Comparison of ENCODE assay signal across 22 mouse cellular contexts in genomic region chr14:28870382-28870781, GRCm38 (mm10).
DNase-seq lines count a peak whose midpoint lies in the region; ATAC-seq and TF ChIP-seq lines count a peak whose summit lies in the region.
"Had no signal": no experiment of that assay in that cellular context is flagged by ENCODE, and none has a peak within 500 bp of the region (broad histone marks: within the 10 kb centered on the region; RNA-seq: fewer than 3 reads in every experiment).

No protein-coding gene starts in this region.

- WGBS in hindbrain, embryonic 10.5 days, result 86% methylated on average over 5 of the region's 5 CpGs
- 74% methylated on average over 5 of the region's 5 CpGs for WGBS in hindbrain, postnatal 0 days
- WGBS in hindbrain, embryonic 12.5 days, result 78% methylated on average over 5 of the region's 5 CpGs
- WGBS in hindbrain, embryonic 14.5 days, result 65% methylated on average over 5 of the region's 5 CpGs
- WGBS in neural tube, embryonic 13.5 days, result 68% methylated on average over 5 of the region's 5 CpGs
- WGBS in neural tube, embryonic 15.5 days, result 63% methylated on average over 5 of the region's 5 CpGs

- DNase-seq in hindbrain, embryonic 10.5 days (ENCODE audit: low spot score), result peak; percentile 4
- no peak for DNase-seq in hindbrain, postnatal 0 days (ENCODE audit: low spot score)
- no peak for DNase-seq in hindbrain, embryonic 14.5 days (ENCODE audit: low spot score)
- no peak for DNase-seq in left cerebral cortex, postnatal 14 days (ENCODE audit: low spot score in 2 of 2)
- DNase-seq: adrenal gland, adult 2 months; adrenal gland, postnatal 10 days; adrenal gland, postnatal 25 days; cerebellum, adult 11 months; cerebellum, adult 18-20 months; cerebellum, adult 8-10 months; cerebellum, adult 9-11 months; cerebellum, postnatal 14 days; cerebellum, postnatal 36 days had no signal

- peak overlapping the region; percentile 2; the same call in 1 of the 2 replicates for H3K27ac ChIP-seq in hindbrain, embryonic 10.5 days
- no peak overlapping the region for H3K27ac ChIP-seq in hindbrain, postnatal 0 days
- H3K27ac ChIP-seq in hindbrain, embryonic 12.5 days, result peak overlapping the region; percentile 68
- no peak overlapping the region for H3K27ac ChIP-seq in hindbrain, embryonic 14.5 days
- H3K27ac ChIP-seq in neural tube, embryonic 13.5 days (replicated peaks), result peak overlapping the region; percentile 5; the same call in 1 of the 2 replicates
- H3K27ac ChIP-seq in neural tube, embryonic 15.5 days (replicated peaks), result no peak overlapping the region
- H3K27ac ChIP-seq: embryonic facial prominence, embryonic 13.5 days; embryonic facial prominence, embryonic 15.5 days; forebrain, embryonic 10.5 days; forebrain, embryonic 12.5 days had no signal

- peaks cover 4% of the 10 kb centered on the region; the same call in 1 of the 2 replicates for H3K4me1 ChIP-seq in hindbrain, embryonic 10.5 days (replicated peaks)
- no peaks in the 10 kb centered on the region for H3K4me1 ChIP-seq in hindbrain, postnatal 0 days (ENCODE audit: insufficient read depth, low read length)
- H3K4me1 ChIP-seq in hindbrain, embryonic 12.5 days, result 0 out of 2 replicates have a peak, but pooled peaks cover 4% of the 10 kb centered on the region
- H3K4me1 ChIP-seq in hindbrain, embryonic 14.5 days (replicated peaks; ENCODE audit: control insufficient read depth, insufficient read depth, low read length), result 0 out of 2 replicates have a peak, but pooled peaks cover 3% of the 10 kb centered on the region
- H3K4me1 ChIP-seq in neural tube, embryonic 13.5 days (replicated peaks), result peaks cover 13% of the 10 kb centered on the region; the same call in 1 of the 2 replicates
- H3K4me1 ChIP-seq in neural tube, embryonic 15.5 days, result no peaks in the 10 kb centered on the region
- H3K4me1 ChIP-seq: embryonic facial prominence, embryonic 13.5 days; embryonic facial prominence, embryonic 15.5 days; forebrain, embryonic 12.5 days had no signal

- no peaks in the 10 kb centered on the region for H3K9me3 ChIP-seq in hindbrain, embryonic 10.5 days
- H3K9me3 ChIP-seq in hindbrain, postnatal 0 days (ENCODE audit: low read length), result no peaks in the 10 kb centered on the region
- no peaks in the 10 kb centered on the region for H3K9me3 ChIP-seq in hindbrain, embryonic 12.5 days (replicated peaks)
- H3K9me3 ChIP-seq in hindbrain, embryonic 14.5 days (ENCODE audit: control insufficient read depth, low read length), result no peaks in the 10 kb centered on the region
- H3K9me3 ChIP-seq in neural tube, embryonic 13.5 days, result no peaks in the 10 kb centered on the region
- H3K9me3 ChIP-seq in neural tube, embryonic 15.5 days (replicated peaks), result no peaks in the 10 kb centered on the region
- H3K9me3 ChIP-seq: embryonic facial prominence, embryonic 13.5 days; embryonic facial prominence, embryonic 15.5 days; forebrain, embryonic 10.5 days; forebrain, embryonic 12.5 days had no signal

- intact Hi-C loops in left cerebral cortex, postnatal 14 days (cut with DNase I), result no loop called here

- TF ChIP-seq CTCF in hindbrain, postnatal 0 days (IDR thresholded peaks at IDR 0.05; ENCODE audit: low read depth), result no peak

- H3K4me2 ChIP-seq in hindbrain, postnatal 0 days (ENCODE audit: low read depth, low read length), result no peak overlapping the region
- no peak overlapping the region for H3K4me2 ChIP-seq in hindbrain, embryonic 12.5 days (replicated peaks)
- no peak overlapping the region for H3K4me2 ChIP-seq in hindbrain, embryonic 14.5 days (replicated peaks)
- H3K4me2 ChIP-seq in neural tube, embryonic 13.5 days, result no peak overlapping the region
- no peak overlapping the region for H3K4me2 ChIP-seq in neural tube, embryonic 15.5 days
- H3K4me2 ChIP-seq: embryonic facial prominence, embryonic 13.5 days; embryonic facial prominence, embryonic 15.5 days; forebrain, embryonic 12.5 days had no signal

- no peaks in the 10 kb centered on the region for H3K27me3 ChIP-seq in hindbrain, embryonic 10.5 days (ENCODE audit: insufficient read depth, poor library complexity, severe bottlenecking)
- H3K27me3 ChIP-seq in hindbrain, postnatal 0 days (ENCODE audit: insufficient read depth, low read length), result no peaks in the 10 kb centered on the region
- no peaks in the 10 kb centered on the region for H3K27me3 ChIP-seq in hindbrain, embryonic 12.5 days
- no peaks in the 10 kb centered on the region for H3K27me3 ChIP-seq in hindbrain, embryonic 14.5 days (ENCODE audit: control insufficient read depth, insufficient read depth, low read length)
- H3K27me3 ChIP-seq in neural tube, embryonic 13.5 days, result no peaks in the 10 kb centered on the region
- H3K27me3 ChIP-seq in neural tube, embryonic 15.5 days (replicated peaks), result no peaks in the 10 kb centered on the region
- H3K27me3 ChIP-seq: embryonic facial prominence, embryonic 13.5 days; embryonic facial prominence, embryonic 15.5 days; forebrain, embryonic 12.5 days had no signal

- H3K9ac ChIP-seq in hindbrain, postnatal 0 days (replicated peaks; ENCODE audit: low read length), result no peak overlapping the region
- H3K9ac ChIP-seq in hindbrain, embryonic 12.5 days, result no peak overlapping the region
- no peak overlapping the region for H3K9ac ChIP-seq in hindbrain, embryonic 14.5 days
- no peak overlapping the region for H3K9ac ChIP-seq in neural tube, embryonic 13.5 days
- H3K9ac ChIP-seq in neural tube, embryonic 15.5 days (replicated peaks), result no peak overlapping the region
- H3K9ac ChIP-seq: embryonic facial prominence, embryonic 13.5 days; embryonic facial prominence, embryonic 15.5 days; forebrain, embryonic 12.5 days had no signal

- H3K4me3 ChIP-seq in hindbrain, embryonic 10.5 days, result no peak overlapping the region
- no peak overlapping the region for H3K4me3 ChIP-seq in hindbrain, postnatal 0 days (ENCODE audit: low read length)
- no peak overlapping the region for H3K4me3 ChIP-seq in hindbrain, embryonic 12.5 days
- H3K4me3 ChIP-seq in hindbrain, embryonic 14.5 days (replicated peaks; ENCODE audit: low read length), result no peak overlapping the region
- H3K4me3 ChIP-seq in neural tube, embryonic 13.5 days, result no peak overlapping the region
- H3K4me3 ChIP-seq in neural tube, embryonic 15.5 days (replicated peaks), result no peak overlapping the region
- H3K4me3 ChIP-seq: embryonic facial prominence, embryonic 13.5 days; embryonic facial prominence, embryonic 15.5 days; erythroblast, embryonic 14.5 days; forebrain, embryonic 10.5 days; forebrain, embryonic 12.5 days had no signal

- H3K36me3 ChIP-seq in hindbrain, embryonic 10.5 days, result no peaks in the 10 kb centered on the region
- no peaks in the 10 kb centered on the region for H3K36me3 ChIP-seq in hindbrain, postnatal 0 days (ENCODE audit: insufficient read depth, low read length)
- H3K36me3 ChIP-seq in hindbrain, embryonic 12.5 days, result no peaks in the 10 kb centered on the region
- H3K36me3 ChIP-seq in hindbrain, embryonic 14.5 days (replicated peaks; ENCODE audit: control insufficient read depth, insufficient read depth), result no peaks in the 10 kb centered on the region
- no peaks in the 10 kb centered on the region for H3K36me3 ChIP-seq in neural tube, embryonic 13.5 days
- no peaks in the 10 kb centered on the region for H3K36me3 ChIP-seq in neural tube, embryonic 15.5 days
- H3K36me3 ChIP-seq: embryonic facial prominence, embryonic 13.5 days; embryonic facial prominence, embryonic 15.5 days; forebrain, embryonic 10.5 days; forebrain, embryonic 12.5 days had no signal

- ATAC-seq in hindbrain, postnatal 0 days, result no peak
- ATAC-seq in hindbrain, embryonic 12.5 days (ENCODE audit: low FRiP score), result peak; percentile 42; the same call in 1 of the 2 replicates
- no peak for ATAC-seq in hindbrain, embryonic 14.5 days (ENCODE audit: low FRiP score)
- ATAC-seq in neural tube, embryonic 13.5 days (ENCODE audit: low read depth), result no peak
- no peak for ATAC-seq in neural tube, embryonic 15.5 days (ENCODE audit: low FRiP score)
- ATAC-seq: forebrain, embryonic 14.5 days had no signal

Comparison
In these comparisons a context has a peak if more than half of its experiments do, and no peak if none do; other contexts are left out.
1. H3K27ac ChIP-seq: peak in hindbrain, embryonic 10.5 days (single experiment), hindbrain, embryonic 12.5 days (single experiment) and neural tube, embryonic 13.5 days (single experiment); none in hindbrain, postnatal 0 days (single experiment), hindbrain, embryonic 14.5 days (single experiment) and neural tube, embryonic 15.5 days (single experiment).